Mouse (Mus musculus) monocyte, adult 59 days (primary cell): ENCODE measurements around the gene Gm13276. TPM values are rescaled to one million over a fixed set of nuclear protein-coding genes. Genes with fewer than 3 reads are reported as not detected.

ENCODE experiments used
- total RNA-seq, 2 experiments: library from RNA; stranded (reverse); gene quantifications; one replicate each; pipeline ENCODE4 v1.2.4; 2023

Gene Gm13276
- total RNA-seq, 2 experiments from 2014 or later, result not detected

Other genes starting within 250 kb of the Gm13276 start
- gene Ifna15, start 227.5 kb upstream of the Gm13276 start, total RNA-seq, result not detected
- not detected for gene Ifna14, start 213.9 kb upstream of the Gm13276 start, total RNA-seq
- gene Ifna9, start 193.3 kb upstream of the Gm13276 start, total RNA-seq, result not detected
- gene Ifna12, start 182.3 kb upstream of the Gm13276 start, total RNA-seq, result not detected
- not detected for gene C87499, start 151.3 kb upstream of the Gm13276 start, total RNA-seq
- gene Ifna13, start 141.2 kb upstream of the Gm13276 start, total RNA-seq, result not detected
- not detected for gene Ifna16, start 108.8 kb upstream of the Gm13276 start, total RNA-seq
- gene Ifna2, start 101.8 kb upstream of the Gm13276 start, total RNA-seq, result not detected
- not detected for gene Ifnab, start 94.3 kb upstream of the Gm13276 start, total RNA-seq
- 1 to 10 TPM in 1 of 2 experiments, not detected in 1; 1.6 TPM for gene Gm26566, start 63.9 kb upstream of the Gm13276 start, total RNA-seq
- 10 to 100 TPM; 72.7 to 83.4 TPM for gene Klhl9, start 63.2 kb upstream of the Gm13276 start, total RNA-seq
- not detected for gene Gm13271, start 30.8 kb upstream of the Gm13276 start, total RNA-seq
- gene Gm13283, start 25.6 kb upstream of the Gm13276 start, total RNA-seq, result not detected
- not detected for gene Gm13290, start 11.9 kb upstream of the Gm13276 start, total RNA-seq
- gene Gm13289, start 8.8 kb upstream of the Gm13276 start, total RNA-seq, result not detected
- not detected for gene Gm13272, start 5.9 kb upstream of the Gm13276 start, total RNA-seq
- not detected for gene Ifnz, start 3.6 kb upstream of the Gm13276 start, total RNA-seq
- not detected for gene Gm13277, start 2.9 kb downstream of the Gm13276 start, total RNA-seq
- not detected for gene Gm13278, start 5.8 kb downstream of the Gm13276 start, total RNA-seq
- not detected for gene Gm13275, start 8.8 kb downstream of the Gm13276 start, total RNA-seq
- not detected for gene Gm13279, start 11.7 kb downstream of the Gm13276 start, total RNA-seq
- gene Gm13285, start 14.0 kb downstream of the Gm13276 start, total RNA-seq, result under 1 TPM; 0.42 to 0.91 TPM
- gene Gm13287, start 17.5 kb downstream of the Gm13276 start, total RNA-seq, result not detected
- not detected for gene Gm13288, start 19.8 kb downstream of the Gm13276 start, total RNA-seq
- gene Ifna7, start 30.5 kb downstream of the Gm13276 start, total RNA-seq, result not detected
- not detected for gene Ifna11, start 34.2 kb downstream of the Gm13276 start, total RNA-seq
- not detected for gene Ifna6, start 41.7 kb downstream of the Gm13276 start, total RNA-seq
- gene Ifna5, start 49.8 kb downstream of the Gm13276 start, total RNA-seq, result not detected
- gene Ifna4, start 56.2 kb downstream of the Gm13276 start, total RNA-seq, result not detected
- not detected for gene Ifna1, start 64.4 kb downstream of the Gm13276 start, total RNA-seq
- not detected for gene Ifne, start 94.5 kb downstream of the Gm13276 start, total RNA-seq